Mouse (Mus musculus): ENCODE measurements at regions not wholly inside any gene's neighbourhood (a gene's known extent, or its start where the extent isn't known, plus 50 kb on each side); places are given as distances from the start of the nearest gene placed in this dataset.

GRCm38 (mm10) chr3:20590143-20590542, 223.2 kb upstream of the Agtr1b start:
- intact Hi-C loops (cut with DNase I): no loop called here
- DNase-seq: peak; percentile 14

- DNase-seq: no peak
- intact Hi-C loops (cut with DNase I): no loop called here
Observed at GRCm38 (mm10) chr3:20551563-20551962, 184.6 kb upstream of the Agtr1b start.

- peak; percentile 2 for DNase-seq
- intact Hi-C loops (cut with DNase I): no loop called here
Observed at GRCm38 (mm10) chr3:20543991-20544390, 177.0 kb upstream of the Agtr1b start.

- intact Hi-C loops (cut with DNase I): no loop called here
Observed at GRCm38 (mm10) chr3:20538492-20539004, 171.6 kb upstream of the Agtr1b start.

GRCm38 (mm10) chr3:20520738-20521137, 153.8 kb upstream of the Agtr1b start:
- intact Hi-C loops (cut with DNase I): no loop called here
- peak; percentile 20 for DNase-seq

More at GRCm38 (mm10) chr3:20538492-20539004, 171.6 kb upstream of the Agtr1b start:
- no peak for DNase-seq

- intact Hi-C loops (cut with DNase I): no loop called here
Observed at GRCm38 (mm10) chr3:20509192-20509591, 142.2 kb upstream of the Agtr1b start.

GRCm38 (mm10) chr3:20505546-20505945, 138.6 kb upstream of the Agtr1b start:
- intact Hi-C loops (cut with DNase I): no loop called here
- no peak for DNase-seq

More at GRCm38 (mm10) chr3:20509192-20509591, 142.2 kb upstream of the Agtr1b start:
- peak; percentile 89 for DNase-seq

All from left cerebral cortex, postnatal 4 days (tissue).